Mouse (Mus musculus) stomach, embryonic 15.5 days (tissue): ENCODE results near the gene Slc25a34. TPM values are rescaled to one million over a fixed set of nuclear protein-coding genes. Genes with fewer than 3 reads are reported as not detected.

Experiments
- ATAC-seq: fragments of 200-750 bp; cut with Nextera tagmentation; 2 replicates; pipeline ENCODE4 v1.8.0; 2017; ENCODE audit warnings: low read depth, moderate number of reproducible peaks, moderate TSS enrichment; ENCODE audit not compliant: insufficient read depth, low FRiP score
- H3K27ac ChIP-seq: fragments of 300-500 bp; sonication (generic); 2 replicates; pipeline ENCODE4 v1.5.1; 2015; ENCODE audit warnings: mild to moderate bottlenecking, inconsistent platforms
- H3K27me3 ChIP-seq: fragments of 300-500 bp; sonication (generic); replicated peaks from 2 replicates; pipeline ENCODE4 v1.6.1; 2015; ENCODE audit warnings: inconsistent platforms
- H3K36me3 ChIP-seq: fragments of 300-500 bp; sonication (generic); 2 replicates; pipeline ENCODE4 v1.6.1; 2015; ENCODE audit warnings: inconsistent platforms
- H3K4me1 ChIP-seq: fragments of 300-500 bp; sonication (generic); 2 replicates; pipeline ENCODE4 v1.6.1; 2015; ENCODE audit warnings: inconsistent platforms
- H3K4me2 ChIP-seq: fragments of 300-500 bp; sonication (generic); 2 replicates; pipeline ENCODE4 v1.6.1; 2015; ENCODE audit warnings: mild to moderate bottlenecking, inconsistent platforms
- H3K4me3 ChIP-seq: fragments of 300-500 bp; sonication (generic); replicated peaks from 2 replicates; pipeline ENCODE4 v1.5.1; 2015; ENCODE audit warnings: inconsistent platforms
- H3K9ac ChIP-seq: fragments of 300-500 bp; sonication (generic); 2 replicates; pipeline ENCODE4 v1.6.1; 2015; ENCODE audit warnings: inconsistent platforms
- H3K9me3 ChIP-seq: fragments of 300-500 bp; sonication (generic); 2 replicates; pipeline ENCODE4 v1.6.1; 2016; ENCODE audit warnings: inconsistent platforms
- WGBS: fragments of 180-500 bp; shearing (Covaris S2); methylation state at CpG from one replicate; pipeline ENCODE4 v1.1.7; 2015; 5-methylcytosine and 5-hydroxymethylcytosine counted together
- polyA plus RNA-seq: library from polyadenylated mRNA; unstranded; fragments of >200 nt; fragmentation: Nextera tagmentation; extraction: Ambion mirVana; gene quantifications from 2 replicates; pipeline ENCODE4 v1.2.1, GENCODE M21; 2015

Slc25a34 gene
- polyA plus RNA-seq, 1 experiment from 2014 or later, result 0.71 TPM

DNA sequence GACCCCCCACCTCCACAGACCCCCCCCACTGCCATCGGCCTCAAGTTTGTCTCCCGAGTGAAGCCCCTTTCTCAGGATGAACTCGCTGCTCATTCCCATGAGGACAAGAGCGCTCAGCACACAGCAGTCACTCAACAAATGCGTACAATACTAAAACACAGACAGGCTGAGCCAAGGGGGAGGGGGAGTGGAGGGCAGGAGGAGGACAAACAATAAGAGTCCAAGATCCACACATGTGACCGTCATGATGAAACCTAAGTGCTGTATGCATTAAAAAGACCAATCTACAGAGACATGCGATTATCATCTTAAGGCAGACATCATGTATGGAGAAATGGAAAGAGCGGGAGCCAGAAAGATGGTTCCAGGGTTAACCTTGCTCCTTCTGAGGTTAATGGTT, 33.3 kb upstream of the Slc25a34 start:
- Histone ChIP-seq H3K27ac (no peak overlapping the region), H3K9me3 (no peaks in the 10 kb centered on the region), H3K36me3 (peaks cover 3% of the 10 kb centered on the region; the same call in 1 of the 2 replicates), H3K27me3 (no peaks in the 10 kb centered on the region), H3K4me3 (no peak overlapping the region), H3K4me2 (no peak overlapping the region), H3K4me1 (no peaks in the 10 kb centered on the region), H3K9ac (no peak overlapping the region)
- ATAC-seq, result no peak
- 87% methylated on average over 8 of the region's 8 CpGs for WGBS

DNA sequence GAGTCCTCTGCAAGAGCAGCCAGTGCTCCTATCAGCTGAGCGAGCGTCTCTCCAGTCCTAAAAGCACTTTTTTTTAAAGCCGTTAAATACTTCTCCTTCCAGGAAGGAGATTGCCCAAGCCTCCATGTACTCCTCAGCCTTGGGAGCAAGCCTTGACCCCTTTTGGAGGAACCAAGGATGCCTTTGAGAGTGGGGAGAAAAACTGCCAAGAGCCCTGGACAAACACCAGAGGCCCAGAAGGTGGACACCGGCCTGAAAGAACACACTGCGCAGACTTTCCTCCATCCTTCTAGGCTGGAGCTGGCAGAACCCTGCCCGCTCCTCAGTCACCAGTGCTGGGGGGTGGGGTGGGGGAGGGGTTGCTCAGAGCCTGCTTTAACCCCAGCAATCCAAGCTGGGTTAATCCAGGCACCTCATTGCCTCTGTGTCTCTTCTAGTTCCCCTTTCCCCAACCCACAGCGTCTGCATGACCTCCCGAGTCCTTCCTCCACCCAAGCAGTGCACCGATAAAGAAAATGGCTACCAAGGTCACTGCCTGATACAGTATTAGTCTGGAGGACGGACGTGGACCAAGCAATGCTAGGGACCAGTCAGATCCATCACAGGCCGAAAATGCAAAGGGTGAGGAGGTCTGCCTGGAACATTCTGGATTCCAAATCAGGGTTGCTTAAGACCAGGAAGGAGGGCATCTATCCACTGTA, 32.4 kb upstream of the Slc25a34 start:
- ATAC-seq, result no peak
- Histone ChIP-seq H3K9me3 (no peaks in the 10 kb centered on the region), H3K4me1 (no peaks in the 10 kb centered on the region), H3K27ac (no peak overlapping the region), H3K4me2 (no peak overlapping the region), H3K9ac (no peak overlapping the region), H3K36me3 (peaks cover 3% of the 10 kb centered on the region; the same call in 1 of the 2 replicates), H3K4me3 (no peak overlapping the region), H3K27me3 (no peaks in the 10 kb centered on the region)
- WGBS, result 81% methylated on average over 12 of the region's 12 CpGs

DNA sequence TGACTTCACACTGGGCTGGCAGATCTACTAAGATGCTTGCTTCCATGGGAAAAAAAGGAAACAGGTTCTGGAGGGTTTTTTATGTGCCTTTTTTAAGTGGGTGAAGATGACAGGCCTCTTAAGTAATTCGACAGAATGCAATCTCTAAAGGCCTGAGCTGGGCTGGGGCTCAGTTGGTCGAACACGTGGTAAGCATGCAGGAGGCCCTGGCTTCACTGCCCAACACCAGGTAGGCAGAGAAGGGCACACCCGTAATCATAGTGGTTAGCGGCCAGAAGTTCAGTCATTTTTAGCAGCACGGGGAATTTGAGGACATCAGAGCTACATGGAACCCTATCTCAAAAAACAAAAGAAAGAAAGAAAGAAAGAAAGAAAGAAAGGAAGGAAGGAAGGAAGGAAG, 30.9 kb upstream of the Slc25a34 start:
- ATAC-seq, result no peak
- H3K9ac ChIP-seq, result no peak overlapping the region
- no peak overlapping the region for H3K4me3 ChIP-seq
- H3K36me3 ChIP-seq, result peaks cover 3% of the 10 kb centered on the region; the same call in 1 of the 2 replicates
- no peak overlapping the region for H3K4me2 ChIP-seq
- WGBS, result 92% methylated on average over 6 of the region's 6 CpGs
- no peaks in the 10 kb centered on the region for H3K9me3 ChIP-seq
- H3K4me1 ChIP-seq, result no peaks in the 10 kb centered on the region
- H3K27me3 ChIP-seq, result no peaks in the 10 kb centered on the region
- no peak overlapping the region for H3K27ac ChIP-seq

DNA sequence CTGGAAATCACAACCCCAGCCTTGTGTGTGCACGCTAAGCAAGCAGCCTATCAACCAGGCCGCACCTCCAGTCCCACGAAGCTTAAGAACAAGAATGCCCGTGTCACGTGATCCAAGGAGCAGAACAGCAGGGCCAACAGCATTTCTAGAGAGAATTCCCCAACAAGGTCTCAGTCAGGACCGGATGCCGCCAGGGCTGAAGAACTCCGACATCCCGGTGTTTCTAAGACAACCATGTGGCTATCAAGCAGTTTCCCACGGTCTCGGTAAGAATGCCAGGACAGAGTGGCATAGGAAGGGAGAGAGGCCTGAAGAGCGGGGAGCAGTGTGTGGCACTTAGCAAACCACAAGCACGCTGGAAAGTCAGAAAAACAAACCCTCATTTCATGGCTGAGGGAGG, 30.2 kb upstream of the Slc25a34 start:
- no peak overlapping the region for H3K4me2 ChIP-seq
- WGBS, result 87% methylated on average over 13 of the region's 13 CpGs
- H3K27me3 ChIP-seq, result no peaks in the 10 kb centered on the region
- peaks cover 3% of the 10 kb centered on the region; the same call in 1 of the 2 replicates for H3K36me3 ChIP-seq
- H3K4me3 ChIP-seq, result no peak overlapping the region
- H3K9me3 ChIP-seq, result no peaks in the 10 kb centered on the region
- H3K9ac ChIP-seq, result no peak overlapping the region
- no peak for ATAC-seq
- no peaks in the 10 kb centered on the region for H3K4me1 ChIP-seq
- no peak overlapping the region for H3K27ac ChIP-seq

DNA sequence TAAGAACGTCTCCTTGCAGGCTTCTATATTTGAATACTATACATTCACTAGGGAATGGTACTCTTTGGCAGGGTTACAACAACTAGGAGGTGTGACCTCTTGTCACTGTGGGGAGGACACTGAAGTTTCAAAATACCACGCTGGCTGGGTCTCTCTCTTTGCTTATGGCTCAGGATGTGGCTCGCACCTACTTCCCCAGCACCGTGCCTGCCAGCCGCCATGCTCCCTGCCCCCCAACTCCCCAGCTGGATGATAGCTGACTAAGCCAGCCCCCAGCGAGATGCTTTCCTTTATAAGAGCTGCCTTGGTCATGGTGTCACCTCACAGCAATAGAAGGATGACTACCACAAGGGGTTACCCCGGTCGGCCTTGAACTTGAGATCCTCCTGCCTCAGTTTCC, 29.4 kb upstream of the Slc25a34 start:
- H3K9ac ChIP-seq, result no peak overlapping the region
- ATAC-seq, result no peak
- H3K9me3 ChIP-seq, result no peaks in the 10 kb centered on the region
- H3K4me2 ChIP-seq, result no peak overlapping the region
- H3K27ac ChIP-seq, result no peak overlapping the region
- H3K36me3 ChIP-seq, result peaks cover 3% of the 10 kb centered on the region; the same call in 1 of the 2 replicates
- H3K27me3 ChIP-seq, result no peaks in the 10 kb centered on the region
- no peaks in the 10 kb centered on the region for H3K4me1 ChIP-seq
- H3K4me3 ChIP-seq, result no peak overlapping the region
- 87% methylated on average over 8 of the region's 8 CpGs for WGBS

DNA sequence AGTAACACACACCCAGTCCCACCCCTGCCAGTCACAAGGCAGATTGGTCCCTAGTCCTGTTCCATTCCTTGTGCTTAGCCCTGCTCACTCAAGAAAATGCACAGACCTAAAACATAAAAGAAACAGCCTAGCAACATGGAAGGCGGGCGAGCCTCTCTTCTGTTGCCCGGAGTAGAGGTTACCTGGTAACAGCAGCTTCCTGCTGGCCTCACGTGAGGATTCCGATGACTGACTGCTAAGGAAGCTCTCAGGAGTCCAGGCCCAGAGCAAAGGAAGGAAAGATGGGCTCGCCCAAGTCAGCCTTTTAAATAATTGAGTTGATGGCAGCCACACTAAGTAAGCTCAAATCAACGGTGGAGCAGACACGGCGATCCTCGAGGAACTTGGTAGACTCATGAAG, 28.3 kb upstream of the Slc25a34 start:
- H3K27ac ChIP-seq, result no peak overlapping the region
- no peaks in the 10 kb centered on the region for H3K9me3 ChIP-seq
- ATAC-seq, result no peak
- no peaks in the 10 kb centered on the region; the same call in 1 of the 2 replicates for H3K36me3 ChIP-seq
- no peaks in the 10 kb centered on the region for H3K27me3 ChIP-seq
- H3K4me1 ChIP-seq, result no peaks in the 10 kb centered on the region
- WGBS, result 91% methylated on average over 10 of the region's 10 CpGs
- H3K9ac ChIP-seq, result no peak overlapping the region
- no peak overlapping the region for H3K4me2 ChIP-seq
- H3K4me3 ChIP-seq, result no peak overlapping the region

DNA sequence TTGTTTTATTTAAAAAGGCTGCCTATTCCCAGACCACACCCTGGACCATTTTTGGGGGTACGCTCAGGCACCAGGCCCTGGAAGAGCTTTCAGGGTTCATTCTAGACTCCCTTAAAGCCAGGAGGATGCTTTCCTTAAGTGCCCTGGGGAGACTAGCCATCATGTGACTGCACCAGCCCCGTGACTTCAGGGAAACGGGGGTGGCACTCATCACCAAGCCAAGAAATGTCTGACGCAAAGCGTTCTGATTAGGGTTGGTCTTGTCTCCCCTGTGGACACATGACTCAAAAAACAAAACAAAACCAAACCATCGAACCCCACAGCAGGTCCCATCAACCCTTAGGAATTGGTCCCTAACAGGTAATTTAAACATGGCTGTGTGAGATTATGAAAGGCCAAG, 27.7 kb upstream of the Slc25a34 start:
- 88% methylated on average over 6 of the region's 6 CpGs for WGBS
- Histone ChIP-seq H3K36me3 (no peaks in the 10 kb centered on the region; the same call in 1 of the 2 replicates), H3K9me3 (no peaks in the 10 kb centered on the region), H3K4me2 (no peak overlapping the region), H3K4me3 (no peak overlapping the region), H3K27ac (no peak overlapping the region), H3K9ac (no peak overlapping the region), H3K27me3 (no peaks in the 10 kb centered on the region), H3K4me1 (no peaks in the 10 kb centered on the region)
- ATAC-seq, result no peak

DNA sequence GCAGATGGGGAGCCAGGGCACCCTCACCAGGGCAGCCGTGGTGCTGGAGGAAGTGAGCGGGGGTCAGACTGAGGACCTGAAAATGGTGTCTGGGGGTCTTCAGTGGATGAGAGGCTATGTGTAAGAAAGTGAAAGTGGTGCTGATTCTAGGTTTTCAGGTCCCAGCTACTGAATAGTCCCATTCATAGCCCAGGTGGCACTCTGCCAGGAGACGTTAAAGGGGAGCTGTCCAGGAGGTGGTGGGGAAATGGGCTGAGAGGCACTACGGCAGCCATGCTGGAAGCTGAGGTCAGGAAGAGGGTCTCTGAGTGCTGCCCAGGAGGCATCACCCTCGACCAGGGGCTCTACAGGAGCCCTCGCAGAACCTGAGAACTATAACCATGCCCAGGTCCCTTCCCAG, 25.6 kb upstream of the Slc25a34 start:
- peaks cover under 1% of the 10 kb centered on the region; the same call in 1 of the 2 replicates for H3K4me1 ChIP-seq
- WGBS, result 73% methylated on average over 6 of the region's 6 CpGs
- no peak overlapping the region for H3K9ac ChIP-seq
- H3K9me3 ChIP-seq, result no peaks in the 10 kb centered on the region
- H3K4me2 ChIP-seq, result no peak overlapping the region
- ATAC-seq, result no peak
- no peak overlapping the region for H3K27ac ChIP-seq
- H3K27me3 ChIP-seq, result no peaks in the 10 kb centered on the region
- H3K4me3 ChIP-seq, result no peak overlapping the region
- no peaks in the 10 kb centered on the region; the same call in 1 of the 2 replicates for H3K36me3 ChIP-seq

DNA sequence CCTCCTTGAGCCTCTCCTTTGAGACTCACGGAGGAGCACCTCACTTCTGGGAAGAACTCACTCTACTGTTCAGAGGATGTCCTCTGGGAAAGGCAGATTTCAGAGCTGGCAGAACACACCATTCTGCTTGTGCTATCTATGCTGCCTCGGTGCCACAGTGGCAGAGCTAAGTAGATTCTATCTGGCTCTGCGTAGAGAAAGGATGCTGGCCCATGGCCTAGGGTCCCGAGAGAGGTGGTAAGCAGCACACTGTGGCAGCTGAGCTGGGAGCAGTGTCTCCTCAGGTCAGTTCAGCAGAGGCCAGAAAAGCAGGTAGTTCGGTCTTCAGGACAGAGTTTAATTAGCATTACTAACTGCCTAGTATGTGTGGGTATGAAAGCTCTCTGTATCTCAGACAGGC, 24.6 kb upstream of the Slc25a34 start:
- no peaks in the 10 kb centered on the region; the same call in 1 of the 2 replicates for H3K36me3 ChIP-seq
- no peak for ATAC-seq
- H3K27me3 ChIP-seq, result no peaks in the 10 kb centered on the region
- 91% methylated on average over 5 of the region's 5 CpGs for WGBS
- H3K9ac ChIP-seq, result no peak overlapping the region
- no peak overlapping the region for H3K27ac ChIP-seq
- no peak overlapping the region for H3K4me3 ChIP-seq
- H3K9me3 ChIP-seq, result no peaks in the 10 kb centered on the region
- H3K4me1 ChIP-seq, result peaks cover 11% of the 10 kb centered on the region
- no peak overlapping the region for H3K4me2 ChIP-seq

DNA sequence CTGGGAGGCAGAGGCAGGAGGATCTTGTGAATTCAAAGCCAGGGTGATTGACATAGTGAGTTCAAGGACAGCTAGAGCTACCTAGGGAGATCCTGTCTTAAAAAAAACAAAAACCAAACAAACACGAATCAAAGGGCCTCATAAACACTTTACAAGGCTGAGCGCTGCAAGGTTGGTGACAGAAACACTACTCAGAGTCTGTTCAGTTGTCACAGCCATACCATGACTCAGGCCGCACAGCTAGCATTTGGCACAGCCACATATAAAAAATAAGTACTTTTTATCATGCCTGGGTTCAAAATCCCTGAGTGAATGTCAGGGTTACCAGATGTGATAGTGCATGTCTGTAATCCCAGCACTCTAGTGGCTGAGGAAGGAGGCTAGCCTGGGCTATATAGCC, 23.6 kb upstream of the Slc25a34 start:
- Histone ChIP-seq H3K4me1 (peaks cover 19% of the 10 kb centered on the region), H3K4me3 (no peak overlapping the region), H3K9me3 (no peaks in the 10 kb centered on the region), H3K27ac (no peak overlapping the region), H3K27me3 (no peaks in the 10 kb centered on the region), H3K36me3 (no peaks in the 10 kb centered on the region; the same call in 1 of the 2 replicates), H3K4me2 (no peak overlapping the region), H3K9ac (no peak overlapping the region)
- 93% methylated on average over 3 of the region's 3 CpGs for WGBS
- ATAC-seq, result no peak

DNA sequence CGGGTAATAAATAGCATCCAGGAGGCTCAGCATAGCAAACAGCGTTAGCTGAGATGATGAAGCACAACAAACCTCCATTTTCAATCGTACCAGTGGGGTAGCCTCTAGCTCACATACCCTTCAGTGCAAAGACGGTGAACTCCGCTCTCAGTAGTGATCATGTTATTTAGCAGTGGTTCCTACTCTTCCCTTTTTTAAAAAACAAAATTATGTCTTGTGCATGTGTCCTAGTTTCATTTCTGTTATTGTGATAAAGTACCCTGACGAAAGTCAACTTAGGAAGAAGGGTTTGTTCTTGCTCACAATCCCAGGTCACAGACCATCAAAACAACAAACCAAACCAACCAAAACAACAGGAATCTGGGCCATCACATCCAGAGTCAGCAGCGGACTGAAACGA, 22.4 kb upstream of the Slc25a34 start:
- ATAC-seq, result no peak
- Histone ChIP-seq H3K36me3 (peaks cover 4% of the 10 kb centered on the region), H3K9me3 (no peaks in the 10 kb centered on the region), H3K4me2 (no peak overlapping the region), H3K4me1 (peaks cover 19% of the 10 kb centered on the region), H3K27me3 (no peaks in the 10 kb centered on the region), H3K4me3 (no peak overlapping the region), H3K27ac (no peak overlapping the region), H3K9ac (no peak overlapping the region)
- WGBS, result 91% methylated on average over 8 of the region's 8 CpGs

DNA sequence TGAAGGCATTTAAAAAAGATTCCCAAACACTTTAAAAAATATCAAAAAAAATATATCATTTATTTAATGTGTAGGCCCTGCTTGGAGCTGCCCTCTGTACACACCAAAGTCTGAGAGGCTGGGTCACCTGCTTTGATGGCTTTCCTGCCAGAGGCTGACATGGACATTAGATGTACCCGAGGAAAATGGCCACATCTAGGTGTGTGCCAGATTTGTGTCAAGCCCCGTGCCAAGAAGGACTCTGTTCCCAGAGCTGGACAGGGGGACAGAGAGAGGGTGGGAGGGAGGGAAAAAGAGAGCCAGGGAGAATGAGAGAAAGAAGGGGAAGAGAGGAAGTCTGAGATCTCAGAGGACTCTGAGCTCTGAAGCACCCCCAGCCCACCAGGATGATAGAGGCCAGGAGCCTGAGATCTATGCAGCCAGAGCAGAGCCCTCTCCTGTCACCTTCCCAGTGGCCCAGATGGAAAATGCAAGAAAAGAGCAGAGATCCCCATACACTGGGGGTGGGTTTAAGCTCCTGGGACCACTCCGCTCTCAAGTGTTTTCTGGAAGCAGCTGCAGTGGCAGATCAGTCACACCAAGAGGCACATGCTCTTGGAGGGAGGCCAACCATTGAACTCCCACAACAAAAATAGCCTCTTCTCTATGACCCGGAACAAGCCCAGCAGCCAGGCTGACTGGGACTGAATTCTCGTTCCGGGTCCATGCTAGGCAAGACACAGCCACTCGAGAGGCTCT, 19.7 kb upstream of the Slc25a34 start:
- H3K4me1 ChIP-seq, result peaks cover 19% of the 10 kb centered on the region
- no peak overlapping the region for H3K9ac ChIP-seq
- peaks cover 18% of the 10 kb centered on the region for H3K36me3 ChIP-seq
- no peak overlapping the region for H3K4me3 ChIP-seq
- 32% methylated on average over 7 of the region's 7 CpGs for WGBS
- H3K27me3 ChIP-seq, result no peaks in the 10 kb centered on the region
- H3K27ac ChIP-seq, result peak overlapping the region; percentile 54
- ATAC-seq, result no peak
- H3K9me3 ChIP-seq, result no peaks in the 10 kb centered on the region
- no peak overlapping the region for H3K4me2 ChIP-seq
